Mouse (Mus musculus) stomach, embryonic 14.5 days (tissue): Measurements from ENCODE around the gene Syn3. TPM values are rescaled to one million over a fixed set of nuclear protein-coding genes. Genes with fewer than 3 reads are reported as not detected.
A peak's percentile ranks its signal among the peaks of the same experiment; 100 is the strongest.

ENCODE experiments used
- ATAC-seq: fragments of 200-750 bp; cut with Nextera tagmentation; 2 replicates; pipeline ENCODE4 v1.8.0; 2017; ENCODE audit warnings: low read depth, moderate TSS enrichment; ENCODE audit not compliant: insufficient number of reproducible peaks, insufficient read depth, low FRiP score
- H3K27ac ChIP-seq: fragments of 300-500 bp; sonication (generic); 2 replicates; pipeline ENCODE4 v1.5.1; 2014; ENCODE audit warnings: mild to moderate bottlenecking, low read length, moderate library complexity, mixed read lengths
- H3K27me3 ChIP-seq: fragments of 300-500 bp; sonication (generic); 2 replicates; pipeline ENCODE4 v1.6.1; 2014; ENCODE audit warnings: low read length, control low read depth, mixed read lengths; ENCODE audit not compliant: control insufficient read depth, insufficient read depth
- H3K36me3 ChIP-seq: fragments of 300-500 bp; sonication (generic); 2 replicates; pipeline ENCODE4 v1.6.1; 2014; ENCODE audit warnings: mild to moderate bottlenecking, control low read depth, low read length, moderate library complexity, mixed read lengths; ENCODE audit not compliant: control insufficient read depth, insufficient read depth
- H3K4me1 ChIP-seq: fragments of 300-500 bp; sonication (generic); 2 replicates; pipeline ENCODE4 v1.6.1; 2014; ENCODE audit warnings: low read length, control low read depth, mixed read lengths; ENCODE audit not compliant: control insufficient read depth, insufficient read depth
- H3K4me2 ChIP-seq: fragments of 300-500 bp; sonication (generic); replicated peaks from 2 replicates; pipeline ENCODE4 v1.6.1; 2014; ENCODE audit warnings: low read depth, low read length, control low read depth
- H3K4me3 ChIP-seq: fragments of 300-500 bp; sonication (generic); 2 replicates; pipeline ENCODE4 v1.5.1; 2014; ENCODE audit warnings: low read depth, low read length, control low read depth
- H3K9ac ChIP-seq: fragments of 300-500 bp; sonication (generic); replicated peaks from 2 replicates; pipeline ENCODE4 v1.6.1; 2014; ENCODE audit warnings: low read depth, mild to moderate bottlenecking, control low read depth, low read length, moderate library complexity, mixed read lengths
- H3K9me3 ChIP-seq: fragments of 300-500 bp; sonication (generic); 2 replicates; pipeline ENCODE4 v1.6.1; 2016; ENCODE audit warnings: low read depth, low read length, control low read depth; ENCODE audit not compliant: control insufficient read depth
- WGBS: fragments of 180-500 bp; shearing (Covaris S2); extraction: QIAGEN DNeasy Blood & Tissue Kit; methylation state at CpG from one replicate; pipeline ENCODE4 v1.1.7; 2014; 5-methylcytosine and 5-hydroxymethylcytosine counted together
- polyA plus RNA-seq: library from polyadenylated mRNA; unstranded; fragments of >200 nt; fragmentation: Nextera tagmentation; extraction: Ambion mirVana; gene quantifications from 2 replicates; pipeline ENCODE4 v1.2.1, GENCODE M21; 2014

Gene Syn3
- polyA plus RNA-seq, 1 experiment from 2014 or later: 5.8 TPM

DNA sequence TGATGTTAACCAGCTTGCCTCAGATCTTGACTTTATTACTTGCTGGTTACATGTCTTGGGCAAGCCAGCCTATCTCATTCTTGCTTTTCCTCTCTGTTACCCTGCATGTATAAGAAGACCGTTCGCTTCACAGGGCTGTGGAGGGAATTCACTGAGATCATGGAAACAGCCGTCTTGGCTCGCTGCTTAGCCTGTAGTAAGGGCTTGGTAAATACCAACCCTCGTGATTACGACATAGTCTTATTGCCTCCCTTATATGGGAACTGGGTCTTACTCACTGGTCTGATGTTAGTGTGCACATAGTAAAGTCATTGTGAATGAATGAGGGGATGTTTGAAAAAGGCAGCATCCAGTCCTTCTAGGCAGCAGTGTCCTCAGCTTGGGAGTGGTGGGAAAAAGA lies 188.2 kb downstream of the Syn3 start:
- Histone ChIP-seq H3K27ac (no peak overlapping the region), H3K36me3 (peaks cover 7% of the 10 kb centered on the region), H3K9me3 (no peaks in the 10 kb centered on the region), H3K4me1 (no peaks in the 10 kb centered on the region), H3K27me3 (no peaks in the 10 kb centered on the region), H3K4me2 (no peak overlapping the region), H3K4me3 (no peak overlapping the region), H3K9ac (no peak overlapping the region)
- ATAC-seq: no peak
- 54% methylated on average over 6 of the region's 6 CpGs for WGBS

DNA sequence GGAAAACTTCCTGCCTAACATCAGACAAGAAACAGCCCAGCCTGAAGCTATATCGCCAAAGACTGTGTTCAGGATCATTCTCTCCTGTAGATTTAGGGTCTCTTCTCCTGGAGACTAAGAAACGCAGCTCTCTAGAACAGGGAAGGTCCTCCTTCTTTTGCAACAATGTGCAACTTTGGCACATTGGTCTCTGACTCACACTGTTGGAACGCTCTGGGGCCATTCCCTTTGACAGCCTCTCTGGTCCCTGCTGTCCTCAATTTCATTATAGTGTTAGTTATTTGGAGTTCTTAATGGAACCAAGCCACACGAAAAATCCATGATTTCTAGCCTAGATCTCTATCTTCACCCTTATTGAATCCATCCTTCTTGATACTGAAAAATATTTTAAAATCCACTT lies 191.5 kb downstream of the Syn3 start:
- H3K27me3 ChIP-seq: no peaks in the 10 kb centered on the region
- ATAC-seq: no peak
- H3K4me3 ChIP-seq: no peak overlapping the region

DNA sequence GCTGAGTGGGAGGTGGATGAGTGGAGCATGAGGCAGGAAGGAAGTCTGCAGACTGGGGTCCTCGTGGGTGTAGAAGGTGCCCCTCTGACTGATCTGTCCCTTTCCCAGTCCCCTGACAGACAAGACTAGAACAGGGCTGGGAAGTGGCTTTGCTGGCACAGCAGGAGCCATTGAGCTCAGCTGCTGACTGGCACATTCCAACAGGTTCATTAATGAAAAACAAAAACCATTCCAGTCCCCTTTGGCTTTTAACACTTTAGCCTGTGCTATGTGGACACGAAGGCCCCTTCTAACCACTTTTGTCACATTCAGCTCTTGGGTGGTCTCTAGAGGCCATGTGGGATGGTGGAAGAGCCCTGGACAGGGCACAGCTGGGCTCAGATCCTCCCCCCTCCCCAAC lies 194.1 kb downstream of the Syn3 start:
- WGBS: 11% methylated on average over 2 of the region's 2 CpGs

More for the DNA sequence above, 191.5 kb downstream of the Syn3 start:
- Histone ChIP-seq H3K36me3 (peaks cover 7% of the 10 kb centered on the region), H3K4me1 (peaks cover 12% of the 10 kb centered on the region; the same call in 1 of the 2 replicates), H3K4me2 (no peak overlapping the region), H3K9ac (no peak overlapping the region), H3K9me3 (no peaks in the 10 kb centered on the region), H3K27ac (no peak overlapping the region)
- WGBS: 88% methylated on average over 4 of the region's 4 CpGs

DNA sequence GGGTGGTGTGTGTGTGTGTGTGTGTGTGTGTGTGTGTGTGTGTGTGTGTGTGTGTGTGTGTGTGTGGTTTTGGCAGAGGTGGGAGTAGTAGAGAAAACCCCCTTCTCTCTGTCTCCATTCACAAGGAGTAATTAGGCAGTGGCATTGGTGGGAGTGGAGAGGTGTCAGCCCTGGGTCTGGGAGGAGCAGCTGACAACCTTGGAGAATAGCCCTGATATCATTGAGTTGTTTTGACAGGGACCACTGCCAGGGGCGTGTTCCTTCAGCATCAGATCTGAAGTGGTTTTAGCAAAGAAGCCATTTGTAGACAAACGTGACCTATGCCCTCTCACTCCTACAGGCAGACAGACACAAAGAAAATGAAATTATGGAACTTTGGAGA lies 195.2 kb downstream of the Syn3 start:
- peak overlapping the region; percentile 86 for H3K4me2 ChIP-seq
- H3K27me3 ChIP-seq: no peaks in the 10 kb centered on the region
- 64% methylated on average over 2 of the region's 2 CpGs for WGBS
- no peak overlapping the region for H3K27ac ChIP-seq
- H3K9ac ChIP-seq: no peak overlapping the region
- H3K4me3 ChIP-seq: peak overlapping the region; percentile 71; the same call in 1 of the 2 replicates
- H3K9me3 ChIP-seq: no peaks in the 10 kb centered on the region
- peaks cover 7% of the 10 kb centered on the region for H3K36me3 ChIP-seq
- no peak for ATAC-seq
- peaks cover 15% of the 10 kb centered on the region; the same call in 1 of the 2 replicates for H3K4me1 ChIP-seq

More for the DNA sequence above, 194.1 kb downstream of the Syn3 start:
- H3K36me3 ChIP-seq: peaks cover 7% of the 10 kb centered on the region
- H3K4me1 ChIP-seq: peaks cover 15% of the 10 kb centered on the region; the same call in 1 of the 2 replicates
- H3K27me3 ChIP-seq: no peaks in the 10 kb centered on the region
- H3K9ac ChIP-seq: no peak overlapping the region
- H3K4me2 ChIP-seq: no peak overlapping the region
- no peak overlapping the region for H3K27ac ChIP-seq
- no peaks in the 10 kb centered on the region for H3K9me3 ChIP-seq
- ATAC-seq: no peak
- no peak overlapping the region for H3K4me3 ChIP-seq

DNA sequence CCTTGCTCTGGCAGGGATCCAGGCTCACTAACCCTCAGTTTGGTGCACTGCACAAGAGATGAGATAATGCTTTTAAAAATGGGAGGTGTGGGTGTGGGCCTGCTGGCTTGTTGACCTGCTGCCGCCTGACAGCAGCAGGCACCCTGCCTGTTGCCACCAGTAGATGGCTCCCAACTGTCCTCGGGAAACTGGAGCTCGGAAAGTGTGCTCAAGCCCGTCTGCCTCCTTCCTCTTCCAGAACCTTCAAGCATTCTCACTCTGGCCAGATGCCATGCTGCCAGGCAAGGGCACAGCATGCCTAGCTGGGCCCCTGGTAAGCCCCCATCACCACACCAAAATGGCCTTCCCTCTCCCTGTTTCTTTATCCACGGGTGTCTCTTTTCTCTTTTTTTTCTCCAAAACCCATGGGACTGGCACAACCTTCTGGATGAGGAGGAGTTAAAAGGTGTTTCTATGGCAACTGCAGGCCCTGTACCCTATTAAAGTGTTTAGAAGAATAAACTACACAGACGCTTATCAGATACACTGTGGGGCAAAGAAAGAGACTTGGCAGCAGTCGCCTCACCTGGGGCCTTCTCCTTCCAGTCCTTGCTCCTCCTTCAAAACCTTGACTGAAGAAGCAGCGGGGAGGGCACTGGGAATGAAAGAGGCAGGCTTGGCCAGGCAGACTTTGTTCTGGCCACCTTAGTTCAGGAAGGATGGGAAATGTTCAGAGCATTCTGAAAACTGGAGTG lies 195.8 kb downstream of the Syn3 start:
- ATAC-seq: no peak; the same call in 1 of the 2 replicates
- Histone ChIP-seq H3K4me3 (peak overlapping the region; percentile 71), H3K4me2 (peak overlapping the region; percentile 86), H3K4me1 (peaks cover 15% of the 10 kb centered on the region; the same call in 1 of the 2 replicates), H3K27me3 (no peaks in the 10 kb centered on the region), H3K27ac (no peak overlapping the region; the same call in 1 of the 2 replicates), H3K36me3 (peaks cover 7% of the 10 kb centered on the region), H3K9me3 (no peaks in the 10 kb centered on the region), H3K9ac (no peak overlapping the region)
- 15% methylated on average over 8 of the region's 8 CpGs for WGBS

DNA sequence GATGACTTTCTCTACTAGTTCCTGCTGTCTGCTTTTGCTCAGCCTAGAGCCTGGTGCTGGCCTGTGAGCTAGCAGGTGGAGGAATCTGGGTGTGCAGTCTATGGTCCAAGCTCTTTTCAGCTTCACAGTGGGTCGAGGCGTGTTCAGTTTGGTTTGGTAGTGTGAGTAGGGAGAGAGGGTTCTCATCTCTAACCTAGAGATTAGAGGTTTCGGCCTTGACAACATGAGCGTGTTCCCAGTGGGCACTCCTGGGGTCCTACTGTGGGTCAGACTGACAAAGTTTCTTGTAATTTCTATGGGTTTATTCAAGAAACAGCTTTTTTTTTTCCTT lies 196.4 kb downstream of the Syn3 start:
- H3K4me3 ChIP-seq: peak overlapping the region; percentile 71
- peaks cover 7% of the 10 kb centered on the region for H3K36me3 ChIP-seq
- H3K9me3 ChIP-seq: no peaks in the 10 kb centered on the region
- H3K27ac ChIP-seq: peak overlapping the region; percentile 63; the same call in 1 of the 2 replicates
- WGBS: 62% methylated on average over 4 of the region's 4 CpGs
- H3K9ac ChIP-seq: peak overlapping the region; percentile 84; the same call in 1 of the 2 replicates
- no peak for ATAC-seq
- H3K27me3 ChIP-seq: no peaks in the 10 kb centered on the region
- peaks cover 15% of the 10 kb centered on the region; the same call in 1 of the 2 replicates for H3K4me1 ChIP-seq
- H3K4me2 ChIP-seq: peak overlapping the region; percentile 86

DNA sequence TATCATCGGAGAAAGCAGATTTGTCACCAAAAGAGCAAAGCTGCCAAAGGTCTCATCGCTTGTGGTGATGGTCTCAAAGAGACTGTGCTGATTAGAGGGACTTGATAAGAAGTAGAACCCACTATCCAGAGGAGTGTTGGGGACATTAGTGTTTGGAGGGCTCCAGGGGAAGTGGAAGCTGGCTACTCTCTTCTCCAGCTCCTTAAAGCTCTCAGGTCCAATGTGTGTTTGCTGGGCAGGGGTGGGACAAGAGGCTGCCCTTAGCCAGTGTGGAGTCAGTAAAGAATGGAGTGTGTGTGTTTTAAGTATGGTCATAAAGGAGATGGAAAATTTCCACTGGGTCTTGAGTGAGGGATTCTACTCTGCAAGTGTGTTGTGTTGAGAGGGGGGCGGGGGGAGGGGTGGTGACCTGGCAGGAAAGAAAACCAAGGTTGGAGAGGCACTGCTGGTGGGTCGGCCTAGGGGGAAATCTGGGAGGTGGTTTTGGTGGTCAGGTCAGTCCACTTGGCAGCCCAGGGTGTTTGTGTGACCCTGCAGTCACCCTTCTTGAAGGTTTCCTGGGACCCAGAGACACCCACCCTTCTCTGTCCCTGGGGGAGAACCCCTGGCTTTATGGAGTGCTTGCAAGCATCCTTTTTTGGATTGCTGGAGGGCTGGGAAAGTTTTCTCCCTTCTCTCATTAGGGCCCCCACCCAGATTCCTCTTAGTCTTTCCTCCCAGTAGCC lies 196.9 kb downstream of the Syn3 start:
- H3K9ac ChIP-seq: peak overlapping the region; percentile 84; the same call in 1 of the 2 replicates
- H3K36me3 ChIP-seq: peaks cover 7% of the 10 kb centered on the region
- peaks cover 15% of the 10 kb centered on the region; the same call in 1 of the 2 replicates for H3K4me1 ChIP-seq
- H3K4me3 ChIP-seq: peak overlapping the region; percentile 71
- no peaks in the 10 kb centered on the region for H3K27me3 ChIP-seq
- ATAC-seq: no peak
- peak overlapping the region; percentile 63 for H3K27ac ChIP-seq
- peak overlapping the region; percentile 86 for H3K4me2 ChIP-seq
- no peaks in the 10 kb centered on the region for H3K9me3 ChIP-seq
- WGBS: 26% methylated on average over 4 of the region's 4 CpGs

DNA sequence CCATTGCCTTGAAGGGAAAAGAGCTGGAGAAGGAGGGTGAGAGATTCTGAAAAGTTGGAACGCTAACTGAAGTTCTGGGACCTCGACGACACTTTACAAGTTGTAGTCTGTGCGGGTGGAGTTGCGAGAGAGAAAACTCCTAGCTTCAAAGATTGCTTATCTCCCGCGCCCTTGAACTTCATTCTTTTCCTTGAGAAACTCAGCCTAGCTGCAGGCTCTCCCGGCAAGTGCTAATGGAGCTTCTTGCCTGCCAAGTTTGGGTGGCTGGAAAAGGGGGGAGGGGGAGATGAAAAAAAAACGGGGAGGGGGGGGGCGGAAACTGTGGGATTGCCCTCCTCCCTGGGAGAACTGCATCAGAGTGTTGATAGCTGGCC lies 197.6 kb downstream of the Syn3 start:
- Histone ChIP-seq H3K9ac (peak overlapping the region; percentile 84), H3K27me3 (no peaks in the 10 kb centered on the region), H3K4me2 (peak overlapping the region; percentile 86), H3K9me3 (no peaks in the 10 kb centered on the region), H3K4me1 (peaks cover 15% of the 10 kb centered on the region; the same call in 1 of the 2 replicates), H3K4me3 (peak overlapping the region; percentile 71), H3K36me3 (peaks cover 4% of the 10 kb centered on the region), H3K27ac (peak overlapping the region; percentile 41)
- WGBS: 1% methylated on average over 10 of the region's 10 CpGs
- ATAC-seq: no peak
